Mouse (Mus musculus) stomach, embryonic 15.5 days (tissue): ENCODE measurements at regions not wholly inside any gene's neighbourhood (a gene's known extent, or its start where the extent isn't known, plus 50 kb on each side); places are given as distances from the start of the nearest gene placed in this dataset.

ENCODE experiments used
- ATAC-seq: fragments of 200-750 bp; cut with Nextera tagmentation; 2 replicates; pipeline ENCODE4 v1.8.0; 2017; ENCODE audit warnings: low read depth, moderate number of reproducible peaks, moderate TSS enrichment; ENCODE audit not compliant: insufficient read depth, low FRiP score
- H3K27ac ChIP-seq: fragments of 300-500 bp; sonication (generic); 2 replicates; pipeline ENCODE4 v1.5.1; 2015; ENCODE audit warnings: mild to moderate bottlenecking, inconsistent platforms
- H3K27me3 ChIP-seq: fragments of 300-500 bp; sonication (generic); replicated peaks from 2 replicates; pipeline ENCODE4 v1.6.1; 2015; ENCODE audit warnings: inconsistent platforms
- H3K36me3 ChIP-seq: fragments of 300-500 bp; sonication (generic); 2 replicates; pipeline ENCODE4 v1.6.1; 2015; ENCODE audit warnings: inconsistent platforms
- H3K4me1 ChIP-seq: fragments of 300-500 bp; sonication (generic); 2 replicates; pipeline ENCODE4 v1.6.1; 2015; ENCODE audit warnings: inconsistent platforms
- H3K4me2 ChIP-seq: fragments of 300-500 bp; sonication (generic); 2 replicates; pipeline ENCODE4 v1.6.1; 2015; ENCODE audit warnings: mild to moderate bottlenecking, inconsistent platforms
- H3K4me3 ChIP-seq: fragments of 300-500 bp; sonication (generic); replicated peaks from 2 replicates; pipeline ENCODE4 v1.5.1; 2015; ENCODE audit warnings: inconsistent platforms
- H3K9ac ChIP-seq: fragments of 300-500 bp; sonication (generic); 2 replicates; pipeline ENCODE4 v1.6.1; 2015; ENCODE audit warnings: inconsistent platforms
- H3K9me3 ChIP-seq: fragments of 300-500 bp; sonication (generic); 2 replicates; pipeline ENCODE4 v1.6.1; 2016; ENCODE audit warnings: inconsistent platforms
- WGBS: fragments of 180-500 bp; shearing (Covaris S2); methylation state at CpG from one replicate; pipeline ENCODE4 v1.1.7; 2015; 5-methylcytosine and 5-hydroxymethylcytosine counted together

GRCm38 (mm10) chr15:54114096-54114512, 229.4 kb downstream of the Gm7489 start:
- H3K4me3 ChIP-seq = no peak overlapping the region
- H3K4me2 ChIP-seq = no peak overlapping the region
- no peak overlapping the region for H3K27ac ChIP-seq
- 62% methylated on average over 5 of the region's 5 CpGs for WGBS
- H3K9me3 ChIP-seq = no peaks in the 10 kb centered on the region
- ATAC-seq = peak; percentile 68
- H3K9ac ChIP-seq = no peak overlapping the region
- H3K27me3 ChIP-seq = no peaks in the 10 kb centered on the region
- no peaks in the 10 kb centered on the region for H3K4me1 ChIP-seq
- no peaks in the 10 kb centered on the region for H3K36me3 ChIP-seq

- H3K4me1 ChIP-seq = no peaks in the 10 kb centered on the region
- H3K36me3 ChIP-seq = no peaks in the 10 kb centered on the region
- no peak overlapping the region for H3K4me3 ChIP-seq
- H3K27me3 ChIP-seq = no peaks in the 10 kb centered on the region
- 86% methylated on average over 5 of the region's 5 CpGs for WGBS
- H3K9me3 ChIP-seq = no peaks in the 10 kb centered on the region
- no peak overlapping the region for H3K4me2 ChIP-seq
- ATAC-seq = no peak
- H3K27ac ChIP-seq = no peak overlapping the region
- H3K9ac ChIP-seq = no peak overlapping the region
Observed at GRCm38 (mm10) chr15:54117967-54118538, 233.3 kb downstream of the Gm7489 start.

- no peaks in the 10 kb centered on the region for H3K27me3 ChIP-seq
- no peak for ATAC-seq
- no peaks in the 10 kb centered on the region for H3K4me1 ChIP-seq
- H3K9me3 ChIP-seq = no peaks in the 10 kb centered on the region
- H3K27ac ChIP-seq = no peak overlapping the region
- H3K4me2 ChIP-seq = no peak overlapping the region
- H3K36me3 ChIP-seq = no peaks in the 10 kb centered on the region
- no peak overlapping the region for H3K9ac ChIP-seq
- no peak overlapping the region for H3K4me3 ChIP-seq
- 87% methylated on average over 3 of the region's 3 CpGs for WGBS
Observed at GRCm38 (mm10) chr15:54120456-54120855, 235.8 kb downstream of the Gm7489 start.

DNA sequence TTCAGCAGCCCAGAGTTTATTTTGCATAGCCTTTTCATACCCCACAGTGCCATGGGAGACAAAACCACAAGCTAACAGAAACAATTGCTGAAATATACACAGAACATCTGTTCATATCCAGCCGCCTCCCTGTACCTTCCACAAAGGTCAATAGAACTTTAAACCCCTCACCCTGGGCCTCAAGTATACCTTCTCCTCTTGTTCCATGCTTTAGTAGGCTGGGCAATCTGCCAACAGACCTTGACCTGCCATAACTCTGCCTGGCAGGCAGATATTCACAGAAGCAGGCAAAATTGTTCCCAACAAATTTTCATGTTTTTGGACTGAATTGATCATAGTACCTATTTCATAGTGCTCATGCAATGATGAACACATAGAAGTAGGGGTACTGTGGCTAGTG, 279.6 kb downstream of the Gm7489 start:
- no peak overlapping the region for H3K4me3 ChIP-seq
- H3K9me3 ChIP-seq = no peaks in the 10 kb centered on the region
- no peak overlapping the region for H3K9ac ChIP-seq
- H3K27me3 ChIP-seq = no peaks in the 10 kb centered on the region
- H3K4me1 ChIP-seq = no peaks in the 10 kb centered on the region
- H3K27ac ChIP-seq = no peak overlapping the region
- no peak overlapping the region for H3K4me2 ChIP-seq
- no peak for ATAC-seq
- H3K36me3 ChIP-seq = no peaks in the 10 kb centered on the region
- WGBS = 36% methylated on average over 1 of the region's 1 CpGs

GRCm38 (mm10) chr15:54167842-54168361, 283.2 kb downstream of the Gm7489 start:
- H3K9ac ChIP-seq = no peak overlapping the region
- no peaks in the 10 kb centered on the region for H3K4me1 ChIP-seq
- H3K9me3 ChIP-seq = no peaks in the 10 kb centered on the region
- ATAC-seq = no peak
- H3K27me3 ChIP-seq = no peaks in the 10 kb centered on the region
- 77% methylated on average over 3 of the region's 3 CpGs for WGBS
- no peaks in the 10 kb centered on the region for H3K36me3 ChIP-seq
- H3K27ac ChIP-seq = no peak overlapping the region
- no peak overlapping the region for H3K4me3 ChIP-seq
- H3K4me2 ChIP-seq = no peak overlapping the region

DNA sequence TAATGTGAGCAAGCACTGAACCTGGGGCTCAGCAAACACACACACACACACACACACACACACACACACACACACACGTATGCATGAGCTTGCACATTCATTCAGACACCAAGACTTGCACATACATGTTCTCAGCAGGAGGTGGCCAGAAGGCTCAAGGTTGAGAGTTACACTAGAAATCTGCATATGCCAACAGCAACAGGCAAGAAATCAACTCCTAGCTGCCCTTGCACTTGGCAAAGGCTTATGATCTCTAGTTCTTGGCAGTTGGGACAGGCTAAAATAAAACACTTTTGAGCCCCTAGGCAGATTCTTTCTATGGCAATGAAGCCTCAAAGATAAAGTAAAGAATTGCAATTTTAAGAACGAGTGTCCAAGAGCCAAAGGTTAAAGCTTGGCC, 292.5 kb downstream of the Gm7489 start:
- no peak overlapping the region for H3K27ac ChIP-seq
- H3K4me3 ChIP-seq = no peak overlapping the region
- H3K9me3 ChIP-seq = no peaks in the 10 kb centered on the region
- H3K27me3 ChIP-seq = no peaks in the 10 kb centered on the region
- ATAC-seq = no peak
- 61% methylated on average over 2 of the region's 2 CpGs for whole genome bisulfite sequencing
- H3K9ac ChIP-seq = no peak overlapping the region
- no peaks in the 10 kb centered on the region for H3K36me3 ChIP-seq
- H3K4me2 ChIP-seq = no peak overlapping the region
- H3K4me1 ChIP-seq = no peaks in the 10 kb centered on the region

DNA sequence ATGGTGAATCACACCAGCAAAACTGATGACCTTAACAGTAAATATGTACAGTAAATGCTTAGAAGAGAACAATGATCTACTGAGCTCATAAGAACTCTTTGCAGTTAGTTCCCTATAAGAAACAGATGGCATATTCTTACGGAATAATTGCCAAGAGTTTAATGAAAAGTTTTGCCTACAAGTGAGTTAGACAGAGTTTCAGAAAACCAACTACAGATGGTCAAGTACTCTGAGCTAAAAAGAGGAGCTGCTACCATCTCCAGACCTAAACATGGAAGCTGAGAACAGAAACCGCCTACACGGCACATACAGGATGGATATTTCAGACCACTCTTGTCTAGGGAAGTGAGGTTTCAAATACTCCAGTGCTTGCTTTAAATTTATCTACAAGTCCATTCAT, 293.1 kb downstream of the Gm7489 start:
- WGBS = 90% methylated on average over 3 of the region's 3 CpGs

More for the DNA sequence above, 293.1 kb downstream of the Gm7489 start:
- Histone ChIP-seq H3K4me2 (no peak overlapping the region), H3K27ac (no peak overlapping the region), H3K27me3 (no peaks in the 10 kb centered on the region), H3K4me1 (no peaks in the 10 kb centered on the region), H3K9ac (no peak overlapping the region), H3K4me3 (no peak overlapping the region), H3K36me3 (no peaks in the 10 kb centered on the region), H3K9me3 (no peaks in the 10 kb centered on the region)
- ATAC-seq = no peak
